Mouse (Mus musculus) heart, postnatal 10 days (tissue): ENCODE measurements around the gene Gm37240. TPM values are rescaled to one million over a fixed set of nuclear protein-coding genes. Genes with fewer than 3 reads are reported as not detected.

Source experiments
- DNase-seq, 2 experiments: peaks; one replicate each; pipeline ENCODE4 v3.0.0; 2021
- intact Hi-C: fragments of 180-260 bp; cut with DNase I; formaldehyde crosslinking; loops from one replicate; pipeline ENCODE4 v1.15.1; 2025
- total RNA-seq, 2 experiments: library from RNA; stranded (reverse); gene quantifications; 2 replicates each; pipeline ENCODE4 v1.2.3; 2021

Gm37240 gene
- total RNA-seq, 2 experiments from 2014 or later = 21.2 to 37.3 TPM

DNA sequence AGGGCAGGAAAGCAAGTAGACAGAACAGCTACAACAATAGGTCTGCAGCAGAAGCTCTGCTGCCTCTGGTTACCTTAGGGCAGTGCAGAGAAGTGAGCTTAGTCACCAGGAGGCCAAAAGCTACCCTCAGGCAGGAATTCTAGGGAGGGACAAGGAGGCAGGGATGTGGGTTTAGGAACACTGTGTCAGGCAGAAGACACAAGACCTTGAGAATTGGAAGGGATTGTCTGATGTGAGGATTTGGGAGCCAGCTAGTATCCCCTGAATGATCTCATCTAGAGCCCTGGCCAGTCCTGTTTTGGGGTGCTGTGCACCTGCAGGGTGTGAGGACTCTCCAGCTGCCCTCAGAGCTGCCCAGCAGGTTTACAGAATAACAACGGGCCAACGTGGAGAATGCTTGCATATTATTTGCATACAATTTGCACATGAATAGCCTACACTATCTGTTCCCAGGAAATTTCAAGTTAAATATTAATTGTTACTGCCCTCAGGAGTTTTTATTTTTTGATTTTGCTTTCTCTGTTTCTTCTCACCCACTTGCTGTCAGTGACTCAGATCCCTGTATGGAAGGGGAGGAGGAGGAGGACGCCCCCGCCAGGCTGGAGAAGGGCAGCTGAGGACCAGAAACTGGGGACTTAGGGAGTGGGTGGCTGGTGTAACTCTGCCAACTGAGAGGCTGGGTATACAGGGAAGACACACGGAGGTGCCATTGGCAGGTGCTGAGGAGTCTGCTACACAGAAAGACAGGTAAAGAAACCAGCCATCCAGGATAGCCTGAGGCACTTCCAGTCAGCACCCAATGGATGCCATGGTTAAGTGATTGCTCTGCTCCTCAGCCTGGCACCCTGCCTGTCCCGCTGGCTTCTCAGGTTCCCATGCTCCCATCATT, 862.3 kb downstream of the Gm37240 start:
- DNase-seq = no peak
- intact Hi-C loops = no loop called here

- no peak for DNase-seq
- intact Hi-C loops = no loop called here
Observed at GRCm38 (mm10) chr3:85024237-85024636, 863.1 kb downstream of the Gm37240 start.

DNA sequence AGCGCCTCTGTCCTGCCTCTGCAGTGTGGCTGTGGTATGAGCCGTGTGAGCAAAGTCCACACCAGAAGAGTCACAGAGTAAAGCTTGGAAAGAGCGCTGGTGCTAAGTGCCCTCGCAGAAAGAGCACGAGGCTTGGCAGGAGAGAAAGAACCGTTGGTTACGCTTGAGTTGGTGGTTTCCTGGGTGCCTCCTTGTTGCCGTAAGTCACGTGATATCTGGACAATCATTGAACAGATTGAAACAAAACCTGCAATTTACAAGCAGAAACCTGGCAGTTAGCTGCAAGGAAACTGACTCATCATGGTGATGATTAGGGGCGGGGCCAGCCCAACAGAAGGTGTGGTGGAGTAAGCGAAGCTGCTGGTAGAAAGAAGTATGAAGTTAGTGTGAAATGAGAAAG, 864.5 kb downstream of the Gm37240 start:
- DNase-seq = no peak
- intact Hi-C loops = no loop called here

- intact Hi-C loops = no loop called here
- DNase-seq = no peak
Observed at GRCm38 (mm10) chr3:85021816-85022215, 865.5 kb downstream of the Gm37240 start.

GRCm38 (mm10) chr3:85020137-85020536, 867.2 kb downstream of the Gm37240 start:
- intact Hi-C loops = no loop called here
- no peak for DNase-seq

DNA sequence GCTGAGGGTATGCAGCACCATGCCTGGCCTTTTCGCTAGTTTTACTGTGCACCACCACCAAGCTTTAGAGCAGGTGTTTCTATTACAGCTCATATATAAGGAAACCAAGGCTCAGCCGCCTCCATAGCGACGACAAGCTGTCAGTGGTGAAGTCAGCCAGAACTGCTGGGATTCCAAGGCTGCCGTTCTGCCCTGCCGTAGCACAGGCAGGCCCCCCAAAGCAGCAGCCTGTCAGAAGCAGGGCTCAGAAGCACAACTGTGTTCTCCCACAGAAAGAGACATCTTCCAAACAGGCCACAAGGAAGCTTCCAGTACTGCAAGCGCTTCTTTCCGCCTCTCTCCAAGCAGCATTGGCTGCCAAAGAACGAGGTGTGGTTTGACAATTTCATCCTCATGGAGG, 871.7 kb downstream of the Gm37240 start:
- intact Hi-C loops = no loop called here
- DNase-seq = no peak

GRCm38 (mm10) chr3:85012889-85013288, 874.4 kb downstream of the Gm37240 start:
- DNase-seq = no peak
- intact Hi-C loops = no loop called here

GRCm38 (mm10) chr3:85005257-85005656, 882.1 kb downstream of the Gm37240 start:
- DNase-seq = no peak
- intact Hi-C loops = no loop called here

GRCm38 (mm10) chr3:84988880-84989279, 898.4 kb downstream of the Gm37240 start:
- intact Hi-C loops = no loop called here
- DNase-seq = no peak

DNA sequence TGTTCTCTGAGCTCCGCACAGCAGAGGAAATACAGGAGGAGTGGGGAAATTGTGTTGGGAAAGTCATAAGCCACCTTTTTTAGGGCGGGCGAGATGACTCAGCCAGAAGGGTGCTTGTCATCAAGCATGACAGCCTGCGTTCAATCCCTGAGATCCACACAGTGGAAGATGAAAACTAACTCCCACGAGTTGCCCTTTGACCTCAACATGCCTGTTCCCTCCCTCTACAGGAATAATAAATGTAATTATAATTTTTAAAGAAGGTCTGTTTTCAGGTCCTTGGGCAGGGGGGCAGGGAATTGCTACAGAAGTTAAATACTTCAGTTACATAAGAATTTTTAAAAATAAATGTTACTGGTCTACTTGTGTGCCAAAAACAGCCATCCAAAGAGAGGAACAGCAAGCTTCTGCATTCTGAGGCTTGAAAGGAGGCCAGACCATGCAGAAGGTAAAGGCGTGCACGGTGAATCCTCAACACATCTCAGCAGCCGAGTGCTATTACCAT, 902.1 kb downstream of the Gm37240 start:
- no peak for DNase-seq
- intact Hi-C loops = no loop called here

DNA sequence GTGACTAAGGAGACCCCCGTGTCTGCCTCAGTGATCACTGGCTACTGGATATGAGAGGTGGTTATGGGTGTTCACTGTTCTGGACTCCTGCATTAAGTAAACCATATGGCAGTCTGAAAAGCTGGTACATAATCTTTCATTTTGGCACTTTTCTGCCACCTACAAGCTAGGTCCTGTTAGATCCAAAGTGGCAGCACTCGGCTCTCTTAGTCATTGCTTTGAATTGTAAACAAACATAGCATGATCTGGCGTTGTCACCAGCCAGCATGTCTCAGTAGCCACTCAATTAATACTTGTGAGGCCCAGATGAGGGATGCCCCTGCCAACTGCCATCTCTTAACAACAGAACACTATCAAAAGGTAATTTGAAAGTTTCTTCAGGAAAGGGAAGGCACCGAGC, 904.6 kb downstream of the Gm37240 start:
- intact Hi-C loops = no loop called here
- no peak for DNase-seq

DNA sequence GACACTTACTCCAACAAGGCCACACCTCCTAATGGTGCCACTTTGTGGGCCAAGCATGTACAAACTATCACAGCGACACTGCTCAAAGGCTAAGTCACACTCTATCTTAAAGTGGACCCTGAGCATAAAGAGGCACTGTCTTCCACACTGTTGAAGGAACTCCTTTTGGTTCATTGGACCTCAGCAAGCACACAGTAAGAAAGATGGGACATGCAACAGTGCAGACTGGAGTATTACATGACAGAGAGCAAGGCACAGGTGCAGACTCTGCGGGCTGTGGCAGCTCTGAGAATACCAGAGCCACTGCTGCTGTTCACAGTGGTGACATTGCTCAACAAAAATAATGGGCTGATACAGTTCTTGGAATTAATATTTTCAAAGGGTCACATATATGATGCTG, 907.2 kb downstream of the Gm37240 start:
- DNase-seq = no peak
- intact Hi-C loops = no loop called here

DNA sequence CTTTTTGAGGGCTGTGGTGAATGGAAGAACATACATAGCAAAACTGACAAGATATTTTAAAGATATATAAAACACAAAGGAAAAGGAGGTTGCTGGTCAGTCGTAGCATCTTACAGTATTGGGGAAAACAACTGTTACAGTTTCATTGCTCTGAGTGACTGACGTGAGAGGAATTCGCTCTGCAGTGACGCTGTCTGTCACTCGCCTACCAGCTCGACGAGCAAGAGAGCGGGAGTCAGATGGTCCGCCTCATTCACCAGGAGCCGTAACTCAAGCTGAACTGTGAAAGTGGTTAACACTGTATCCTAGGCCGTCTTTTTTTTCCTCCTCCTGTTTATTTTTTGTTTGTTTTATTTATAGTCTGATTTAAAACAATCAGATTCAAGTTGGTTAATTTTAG, 908.6 kb downstream of the Gm37240 start:
- intact Hi-C loops = no loop called here
- no peak for DNase-seq

GRCm38 (mm10) chr3:84974193-84974592, 913.1 kb downstream of the Gm37240 start:
- no peak for DNase-seq
- intact Hi-C loops = no loop called here

GRCm38 (mm10) chr3:84972881-84973280, 914.4 kb downstream of the Gm37240 start:
- DNase-seq = no peak
- intact Hi-C loops = no loop called here

GRCm38 (mm10) chr3:84971561-84971960, 915.8 kb downstream of the Gm37240 start:
- no peak for DNase-seq
- intact Hi-C loops = no loop called here

- intact Hi-C loops = no loop called here
- DNase-seq = no peak
Observed at GRCm38 (mm10) chr3:84967364-84967763, 920.0 kb downstream of the Gm37240 start.

GRCm38 (mm10) chr3:84965156-84965555, 922.2 kb downstream of the Gm37240 start:
- intact Hi-C loops = no loop called here
- no peak for DNase-seq

- DNase-seq = no peak
- intact Hi-C loops = no loop called here
Observed at GRCm38 (mm10) chr3:84955857-84956256, 931.5 kb downstream of the Gm37240 start.

DNA sequence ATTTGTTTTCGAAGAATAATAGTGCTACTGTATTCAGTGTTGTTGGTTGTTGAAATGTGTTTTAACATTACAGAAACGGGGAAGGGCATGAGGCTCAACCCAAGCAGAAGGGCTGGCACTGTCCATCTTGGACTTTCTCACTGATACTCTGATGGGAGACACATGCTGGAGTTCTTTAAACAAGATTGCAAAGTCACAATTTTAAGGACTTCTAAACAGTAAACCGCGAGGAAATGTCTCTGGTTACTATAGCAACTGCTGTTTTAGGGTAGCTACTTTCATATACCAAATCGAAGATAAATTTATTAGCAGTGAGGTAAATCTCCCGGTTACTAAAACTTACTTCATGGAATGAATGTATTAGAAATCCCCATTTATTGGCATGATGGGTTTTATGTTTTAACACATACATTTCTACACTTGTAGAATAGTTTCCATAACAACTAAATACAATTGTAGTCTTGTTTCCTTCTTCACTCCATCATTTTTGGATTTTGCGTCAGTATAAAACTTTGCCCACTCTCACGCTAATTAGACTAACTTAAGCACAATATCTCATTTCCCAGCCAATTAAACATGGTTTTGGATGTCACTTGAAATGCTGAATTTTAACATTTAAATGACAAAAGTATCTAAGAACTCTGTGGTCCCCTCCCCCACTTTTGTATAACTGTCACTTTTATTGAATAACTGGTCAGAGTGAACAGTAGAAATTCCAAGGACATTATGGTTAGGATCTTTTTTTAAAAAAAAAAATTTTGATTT, 932.1 kb downstream of the Gm37240 start:
- intact Hi-C loops = no loop called here
- no peak for DNase-seq

DNA sequence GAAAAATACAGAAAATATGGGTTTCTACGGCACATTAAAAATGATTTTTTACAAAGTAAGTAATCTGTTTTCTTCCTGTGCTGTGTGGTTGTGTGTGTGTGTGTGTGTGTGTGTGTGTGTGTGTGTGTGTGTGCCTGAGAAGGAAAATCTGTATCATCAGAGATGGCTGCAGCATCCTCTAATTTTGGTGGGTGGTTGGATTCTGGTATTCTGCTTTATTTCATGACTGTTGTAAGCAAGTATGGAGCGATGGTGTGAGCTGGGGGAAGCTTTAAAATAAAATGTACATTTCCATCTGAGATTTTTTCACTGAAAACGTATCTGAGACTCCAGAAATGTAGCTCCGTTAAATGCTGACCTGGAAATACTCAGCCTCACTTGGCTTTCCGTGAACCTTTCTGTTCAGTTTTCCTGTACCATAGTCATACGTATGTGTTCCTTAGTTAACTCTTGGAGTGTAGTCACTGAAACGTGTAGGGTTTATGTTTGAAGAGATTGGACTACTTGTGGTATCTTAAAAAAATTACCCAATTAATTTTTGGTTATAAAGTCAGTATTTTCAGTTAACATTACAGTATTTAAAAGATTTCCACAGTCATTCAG, 934.6 kb downstream of the Gm37240 start:
- DNase-seq = no peak
- intact Hi-C loops = no loop called here
